Mouse (Mus musculus) spleen, adult 2 months (tissue): Measurements from ENCODE around the gene Adra1d. TPM values are rescaled to one million over a fixed set of nuclear protein-coding genes. Genes with fewer than 3 reads are reported as not detected.

ENCODE experiments used
- DNase-seq, 2 experiments: peaks; one replicate each; pipeline versions ENCODE4 v3.0.0 to v3.0.0-alpha.2; 2012 to 2021; ENCODE audit warnings: low spot score in 2 of 2, low read depth in 1 of 2
- H3K27ac ChIP-seq: fragments of 200-500 bp; 2 replicates; pipeline ENCODE4 v1.5.1; 2012; ENCODE audit warnings: low read length, inconsistent platforms; ENCODE audit not compliant: insufficient read depth
- H3K27me3 ChIP-seq: fragments of 200-500 bp; 2 replicates; pipeline ENCODE4 v1.6.1; 2012; ENCODE audit warnings: mild to moderate bottlenecking, moderate library complexity, low read length, inconsistent platforms; ENCODE audit not compliant: control insufficient read depth, insufficient read depth
- H3K36me3 ChIP-seq: fragments of 200-500 bp; 2 replicates; pipeline ENCODE4 v1.6.1; 2012; ENCODE audit warnings: mild to moderate bottlenecking, low read length, inconsistent platforms; ENCODE audit not compliant: control insufficient read depth, insufficient read depth
- H3K4me1 ChIP-seq: fragments of 200-500 bp; 2 replicates; pipeline ENCODE4 v1.6.1; 2011; ENCODE audit warnings: inconsistent platforms; ENCODE audit not compliant: control insufficient read depth, insufficient read depth, insufficient read length
- H3K4me3 ChIP-seq: fragments of 200-500 bp; 2 replicates; pipeline ENCODE4 v1.5.1; 2011; ENCODE audit warnings: mild to moderate bottlenecking, inconsistent platforms; ENCODE audit not compliant: insufficient read depth, insufficient read length; ENCODE audit errors: extremely low read depth
- CTCF ChIP-seq: fragments of 200-500 bp; IDR thresholded peaks from 2 replicates; pipeline ENCODE4 v1.5.1; 2011; ENCODE audit warnings: mild to moderate bottlenecking, inconsistent platforms; ENCODE audit not compliant: insufficient read depth, insufficient read length, insufficient replicate concordance; ENCODE audit errors: extremely low read depth
- POLR2A ChIP-seq: fragments of 200-500 bp; IDR thresholded peaks from 2 replicates; pipeline ENCODE4 v1.6.1; 2011; ENCODE audit warnings: low read depth, low read length, inconsistent platforms
- WGBS: fragments of 180-500 bp; shearing (Covaris S2); methylation state at CpG from one replicate; pipeline ENCODE4 v1.1.7; 2018; 5-methylcytosine and 5-hydroxymethylcytosine counted together
- polyA plus RNA-seq: library from polyadenylated mRNA; depleted of rRNA; stranded (reverse); fragments of >200 nt; gene quantifications from 2 replicates; pipeline ENCODE4 v1.2.3, GENCODE M21; 2012; rRNA removed

Gene Adra1d
- polyA plus RNA-seq: 10.0 and 11.8 TPM in 2 replicates

GRCm38 (mm10) chr2:131561891-131562585 lies at the start of gene Adra1d:
Gene Adra1d (minus strand): TSS chr2:131562283.
- H3K36me3 ChIP-seq: no peaks in the 10 kb centered on the region
- WGBS: 5% methylated on average over 68 of the region's 82 CpGs
- H3K4me3 ChIP-seq: peak within 1 kb of the TSS; percentile 29; the same call in 1 of the 2 replicates
- TF ChIP-seq POLR2A: no peak
- TF ChIP-seq CTCF: no peak
- peak within 1 kb of the TSS; percentile 26; the same call in 1 of the 2 replicates for H3K27ac ChIP-seq
- H3K27me3 ChIP-seq: peaks cover 17% of the 10 kb centered on the region
- DNase-seq: no peak
- no peaks in the 10 kb centered on the region for H3K4me1 ChIP-seq

- DNase-seq: no peak
- H3K27ac ChIP-seq: no peak overlapping the region
- WGBS: 64% methylated on average over 2 of the region's 2 CpGs
- no peaks in the 10 kb centered on the region for H3K36me3 ChIP-seq
- no peaks in the 10 kb centered on the region for H3K27me3 ChIP-seq
- no peaks in the 10 kb centered on the region for H3K4me1 ChIP-seq
- no peak for TF ChIP-seq CTCF
- TF ChIP-seq POLR2A: no peak
- H3K4me3 ChIP-seq: no peak overlapping the region
Measured at GRCm38 (mm10) chr2:131601881-131602280, 39.8 kb upstream of the Adra1d start.

GRCm38 (mm10) chr2:131594871-131595270 lies 32.8 kb upstream of the Adra1d start:
- no peaks in the 10 kb centered on the region for H3K36me3 ChIP-seq
- no peaks in the 10 kb centered on the region for H3K27me3 ChIP-seq
- 91% methylated on average over 6 of the region's 6 CpGs for whole genome bisulfite sequencing
- no peaks in the 10 kb centered on the region for H3K4me1 ChIP-seq
- TF ChIP-seq POLR2A (no peak), CTCF (no peak)
- DNase-seq: no peak
- H3K4me3 ChIP-seq: no peak overlapping the region
- H3K27ac ChIP-seq: no peak overlapping the region

GRCm38 (mm10) chr2:131587521-131587920 lies 25.4 kb upstream of the Adra1d start:
- no peaks in the 10 kb centered on the region for H3K4me1 ChIP-seq
- H3K36me3 ChIP-seq: no peaks in the 10 kb centered on the region
- WGBS: 84% methylated on average over 2 of the region's 2 CpGs
- no peak for DNase-seq
- TF ChIP-seq CTCF: no peak
- no peak for TF ChIP-seq POLR2A
- H3K27ac ChIP-seq: no peak overlapping the region
- H3K27me3 ChIP-seq: no peaks in the 10 kb centered on the region
- H3K4me3 ChIP-seq: no peak overlapping the region

- no peaks in the 10 kb centered on the region for H3K36me3 ChIP-seq
- no peaks in the 10 kb centered on the region for H3K27me3 ChIP-seq
- no peak overlapping the region for H3K4me3 ChIP-seq
- TF ChIP-seq CTCF (no peak), POLR2A (no peak)
- WGBS: 72% methylated on average over 2 of the region's 2 CpGs
- no peak overlapping the region for H3K27ac ChIP-seq
- no peak for DNase-seq
- H3K4me1 ChIP-seq: no peaks in the 10 kb centered on the region
Measured at GRCm38 (mm10) chr2:131581506-131581905, 19.4 kb upstream of the Adra1d start.

GRCm38 (mm10) chr2:131562586-131563122 lies 571 bp upstream of the Adra1d start:
- DNase-seq: no peak
- Histone ChIP-seq H3K4me1 (no peaks in the 10 kb centered on the region), H3K27ac (no peak overlapping the region), H3K36me3 (no peaks in the 10 kb centered on the region), H3K4me3 (peak overlapping the region; percentile 29; the same call in 1 of the 2 replicates), H3K27me3 (peaks cover 17% of the 10 kb centered on the region)
- TF ChIP-seq CTCF (no peak), POLR2A (no peak)
- WGBS: 10% methylated on average over 22 of the region's 30 CpGs
